Mouse (Mus musculus) neutrophil, adult 5-6 weeks (primary cell): Measurements from ENCODE around the gene Lrriq3. TPM values are rescaled to one million over a fixed set of nuclear protein-coding genes. Genes with fewer than 3 reads are reported as not detected.

Experiments used
- ATAC-seq: fragments of 151-379, 151-347 bp; 2 replicates; pipeline ENCODE4 v1.8.0; 2017; ENCODE audit warnings: mild to moderate bottlenecking, moderate TSS enrichment; ENCODE audit not compliant: insufficient number of reproducible peaks, poor library complexity, low FRiP score, severe bottlenecking; ENCODE audit errors: extremely low read depth
- total RNA-seq: library from RNA; stranded (forward); fragments of 200-1000 nt; gene quantifications from 2 replicates; pipeline ENCODE4 v1.2.3, GENCODE M21; 2017

Gene Lrriq3
- total RNA-seq, 1 experiment from 2014 or later, result 0.23 TPM

DNA sequence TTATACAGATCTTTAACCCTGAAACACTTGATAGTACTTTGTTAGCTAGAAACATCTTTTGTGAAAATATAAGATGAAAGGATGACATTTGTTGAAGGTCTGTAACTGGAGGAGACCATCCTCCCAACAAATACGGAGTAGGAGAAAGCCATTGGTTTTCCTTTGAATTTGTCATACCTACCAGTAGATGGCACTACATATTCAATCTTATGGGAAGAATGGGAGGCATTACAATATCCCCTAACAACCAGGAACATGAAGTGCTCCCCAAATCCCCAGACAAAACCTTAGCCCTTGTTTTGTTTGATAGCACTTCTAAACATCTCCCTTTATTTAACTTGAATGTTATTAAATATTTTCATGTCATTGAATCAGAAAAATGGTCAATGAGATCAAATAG is 141.7 kb downstream of the Lrriq3 start:
- ATAC-seq, result no peak

DNA sequence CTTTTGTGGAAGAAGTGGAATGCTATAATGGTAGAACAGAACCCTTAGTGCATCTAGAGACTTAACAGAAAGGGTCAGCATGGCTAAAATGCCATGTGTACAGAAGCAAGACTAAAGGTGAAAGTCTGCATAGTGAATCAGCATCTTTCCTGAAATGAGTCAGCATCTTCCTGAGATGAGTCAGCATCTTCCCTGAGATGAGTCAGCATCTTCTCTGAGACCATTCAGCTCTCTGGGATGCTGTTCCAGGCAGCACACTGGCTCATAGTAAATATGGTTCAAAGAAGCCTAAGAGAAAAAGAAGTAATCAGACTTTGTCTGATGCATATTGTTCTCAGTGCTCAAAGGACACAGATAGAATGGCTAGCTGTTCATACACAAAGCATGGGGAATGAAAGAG is 142.3 kb downstream of the Lrriq3 start:
- ATAC-seq, result no peak

Other genes with a start within 250 kb of the Lrriq3 start
- gene Tnni3k, start 38.0 kb upstream of the Lrriq3 start, total RNA-seq, result not detected in 2 replicates
- 12.9 and 20.1 TPM in 2 replicates for gene Fpgt, start within 50 bp of the Lrriq3 start, total RNA-seq